Mouse (Mus musculus) ES-E14 (cell line): ENCODE results near the gene Gm10337. TPM values are rescaled to one million over a fixed set of nuclear protein-coding genes. Genes with fewer than 3 reads are reported as not detected.

Experiments used
- DNase-seq: peaks from one replicate; pipeline ENCODE4 v3.0.0-alpha.2; 2013; ENCODE audit warnings: low read depth, low spot score
- H3K27ac ChIP-seq: 2 replicates; pipeline ENCODE4 v1.5.1; 2012; ENCODE audit warnings: low read depth, mild to moderate bottlenecking, low read length, moderate library complexity, mixed read lengths; ENCODE audit not compliant: poor library complexity, insufficient read depth, severe bottlenecking
- H3K36me3 ChIP-seq: 2 replicates; pipeline ENCODE4 v1.6.1; 2012; ENCODE audit warnings: mild to moderate bottlenecking, low read length, moderate library complexity, mixed read lengths; ENCODE audit not compliant: control insufficient read depth, poor library complexity, insufficient read depth, severe bottlenecking
- H3K4me1 ChIP-seq, 2 experiments: fragments of 150-350 bp in 1 of 2; sonication (generic) in 1 of 2; 2 replicates each; pipeline ENCODE4 v1.6.1; 2012; ENCODE audit warnings: low read length in 2 of 2, mild to moderate bottlenecking in 1 of 2, mixed read lengths in 1 of 2; ENCODE audit not compliant: control insufficient read depth in 2 of 2, insufficient read depth in 2 of 2, poor library complexity in 1 of 2
- H3K4me3 ChIP-seq, 2 experiments: fragments of 150-350 bp in 1 of 2; sonication (generic) in 1 of 2; 2 replicates each; pipeline ENCODE4 v1.5.1; 2012; ENCODE audit warnings: low read length in 2 of 2, low read depth in 1 of 2, mild to moderate bottlenecking in 1 of 2, mixed read lengths in 1 of 2; ENCODE audit not compliant: insufficient read depth in 1 of 2, poor library complexity in 1 of 2, severe bottlenecking in 1 of 2
- H3K9ac ChIP-seq: 2 replicates; pipeline ENCODE4 v1.6.1; 2012; ENCODE audit warnings: low read depth, mild to moderate bottlenecking, low read length, mixed read lengths; ENCODE audit not compliant: poor library complexity, insufficient read depth, severe bottlenecking
- H3K9me3 ChIP-seq: fragments of 150-350 bp; sonication (generic); 2 replicates; pipeline ENCODE4 v1.6.1; 2012; ENCODE audit warnings: low read depth, mild to moderate bottlenecking, low read length; ENCODE audit not compliant: control insufficient read depth, insufficient read depth
- CHD2 ChIP-seq: IDR thresholded peaks from 2 replicates; pipeline ENCODE4 v1.6.1; 2014; ENCODE audit warnings: mild to moderate bottlenecking, low read depth, low read length, inconsistent platforms
- HCFC1 ChIP-seq: IDR thresholded peaks from 2 replicates; pipeline ENCODE4 v1.6.1; 2012; ENCODE audit warnings: low read length, inconsistent platforms, borderline replicate concordance; ENCODE audit not compliant: insufficient read depth
- MAFK ChIP-seq: IDR thresholded peaks from 2 replicates; pipeline ENCODE4 v1.6.1; 2014; ENCODE audit warnings: mild to moderate bottlenecking, low read depth, low read length, inconsistent platforms; ENCODE audit not compliant: insufficient read depth
- ZC3H11A ChIP-seq: IDR thresholded peaks from 2 replicates; pipeline ENCODE4 v1.6.1; 2012; ENCODE audit warnings: low read depth, mild to moderate bottlenecking, inconsistent platforms, low read length, borderline replicate concordance
- ZNF384 ChIP-seq: IDR thresholded peaks from 2 replicates; pipeline ENCODE4 v1.6.1; 2012; ENCODE audit warnings: low read depth, low read length, inconsistent platforms
- in situ Hi-C, 2 experiments: fragments of 600-800 bp; cut with MboI; formaldehyde crosslinking; loops; one replicate each; pipeline ENCODE4 v1.15.1; 2025; ENCODE audit warnings: low sequenced_read_pairs in 2 of 2, inconsistent platforms in 1 of 2; ENCODE audit not compliant: unreplicated experiment in 2 of 2
- total RNA-seq: library from RNA; depleted of rRNA; stranded (reverse); fragments of 300-350 nt; gene quantifications from 2 replicates; pipeline ENCODE4 v1.2.3, GENCODE M21; 2012

The Gm10337 gene
- total RNA-seq, 1 experiment, result not detected

- Histone ChIP-seq H3K27ac (peak within 1 kb of the TSS; percentile 36; the same call in 1 of the 2 replicates), H3K9me3 (no peaks in the 10 kb centered on the region), H3K4me3 (peak within 1 kb of the TSS; percentile 80 to 84), H3K36me3 (peaks cover 14% of the 10 kb centered on the region), H3K9ac (peak within 1 kb of the TSS; percentile 81), H3K4me1 (peaks cover 0 to 9% of the 10 kb centered on the region in 2 experiments; a peak in 2 of 4 replicates)
- no peak for DNase-seq
- TF ChIP-seq MAFK (no peak), HCFC1 (0 out of 2 replicates have a peak, but pooled peaks have one; percentile 18)
- in situ Hi-C loops, result no loop called here
Measured at GRCm38 (mm10) chr15:102516728-102517404, 13.3 kb downstream of the Gm10337 start, which contains the start of gene Map3k12. TSS of gene Map3k12 (minus strand) at chr15:102517064.

GRCm38 (mm10) chr15:102517631-102517975 is 14.1 kb downstream of the Gm10337 start:
- no peak for DNase-seq
- Histone ChIP-seq H3K36me3 (peaks cover 21% of the 10 kb centered on the region), H3K27ac (no peak overlapping the region), H3K4me3 (peak overlapping the region; percentile 80 to 84), H3K9ac (peak overlapping the region; percentile 63), H3K9me3 (no peaks in the 10 kb centered on the region), H3K4me1 (peaks cover 0 to 9% of the 10 kb centered on the region in 2 experiments; a peak in 2 of 4 replicates)
- no peak for TF ChIP-seq CHD2
- no peak for TF ChIP-seq MAFK
- TF ChIP-seq ZNF384, result no peak
- TF ChIP-seq ZC3H11A, result no peak
- no peak for TF ChIP-seq HCFC1
- in situ Hi-C loops, result no loop called here

- Histone ChIP-seq H3K36me3 (peaks cover 26% of the 10 kb centered on the region), H3K4me3 (peak within 1 kb of the TSS; percentile 92 to 93), H3K4me1 (peaks cover 0 to 9% of the 10 kb centered on the region in 2 experiments; a peak in 2 of 4 replicates), H3K9me3 (no peaks in the 10 kb centered on the region), H3K9ac (peak within 1 kb of the TSS; percentile 99), H3K27ac (peak within 1 kb of the TSS; percentile 99)
- in situ Hi-C loops, result no loop called here
- TF ChIP-seq CHD2 (0 out of 2 replicates have a peak, but pooled peaks have one; percentile 31), MAFK (no peak), ZNF384 (peak; percentile 97), HCFC1 (peak; percentile 87)
- DNase-seq, result peak; percentile 99
Measured at GRCm38 (mm10) chr15:102517976-102518858, 14.7 kb downstream of the Gm10337 start, which contains the start of gene Tarbp2. TSS of gene Tarbp2 (plus strand) at chr15:102518192.

GRCm38 (mm10) chr15:102518859-102519201 is 15.3 kb downstream of the Gm10337 start:
- Histone ChIP-seq H3K4me1 (peaks cover 0 to 9% of the 10 kb centered on the region in 2 experiments; a peak in 2 of 4 replicates), H3K4me3 (peak overlapping the region; percentile 92 to 93), H3K36me3 (peaks cover 29% of the 10 kb centered on the region), H3K9ac (peak overlapping the region; percentile 99), H3K27ac (peak overlapping the region; percentile 99; the same call in 1 of the 2 replicates), H3K9me3 (no peaks in the 10 kb centered on the region)
- in situ Hi-C loops, result no loop called here
- DNase-seq, result no peak
- TF ChIP-seq ZNF384 (no peak), HCFC1 (no peak), CHD2 (no peak), ZC3H11A (no peak), MAFK (no peak)
